Mouse (Mus musculus) frontal cortex, adult 2 months (tissue): ENCODE measurements around the gene Fam118b. TPM values are rescaled to one million over a fixed set of nuclear protein-coding genes. Genes with fewer than 3 reads are reported as not detected.

Source experiments
- DNase-seq, 2 experiments: peaks; one replicate each; pipeline ENCODE4 v3.0.0; 2022; ENCODE audit warnings: low spot score in 1 of 2; ENCODE audit errors: extremely low spot score in 1 of 2
- polyA plus RNA-seq: library from polyadenylated mRNA; depleted of rRNA; stranded (reverse); fragments of >200 nt; gene quantifications from 2 replicates; pipeline ENCODE4 v1.2.3, GENCODE M21; 2012; rRNA removed

Fam118b gene
- polyA plus RNA-seq, 1 experiment = 21.4 TPM

DNA sequence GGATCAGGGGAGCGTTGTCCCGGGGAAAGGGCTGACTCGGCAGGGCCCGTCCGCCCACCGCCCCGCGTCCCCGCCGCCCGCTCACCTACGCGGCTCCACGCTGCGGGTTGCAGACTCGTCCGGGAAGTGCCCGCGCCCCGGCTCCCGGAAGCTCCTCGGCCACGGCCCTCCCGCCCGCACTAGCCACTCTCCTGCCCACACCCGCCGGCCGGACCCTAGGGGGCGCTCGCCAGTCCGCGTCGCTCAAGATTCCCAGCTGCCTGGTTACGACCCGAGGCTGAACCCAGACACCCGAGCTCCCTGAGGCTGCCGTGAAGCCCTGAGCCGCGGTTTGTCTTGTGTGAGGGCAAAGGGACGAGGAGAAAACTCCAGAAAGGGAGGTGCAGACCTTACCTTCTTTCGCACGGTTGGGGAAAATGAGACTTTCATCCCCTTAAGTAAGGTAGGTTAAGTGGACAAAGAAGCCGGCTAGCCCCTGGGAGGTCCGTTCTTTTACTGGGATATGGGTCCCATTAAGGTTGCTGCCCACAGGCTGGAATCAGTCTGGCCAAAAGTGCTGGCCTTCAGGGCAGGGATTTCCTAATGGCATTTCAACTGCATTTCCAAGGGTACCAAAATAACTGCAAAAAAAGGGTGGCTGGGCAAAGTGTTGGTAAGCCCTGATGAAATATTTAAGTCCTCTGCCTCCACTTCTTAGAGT lies 67.7 kb downstream of the Fam118b start, which contains the start of the genes Srpr and Tirap:
Srpr (plus strand) TSS at position 404 of the 700 bp plus-strand sequence.
Tirap (minus strand) TSS at position 520 of the 700 bp plus-strand sequence.
- peak; percentile 49 to 85 for DNase-seq

DNA sequence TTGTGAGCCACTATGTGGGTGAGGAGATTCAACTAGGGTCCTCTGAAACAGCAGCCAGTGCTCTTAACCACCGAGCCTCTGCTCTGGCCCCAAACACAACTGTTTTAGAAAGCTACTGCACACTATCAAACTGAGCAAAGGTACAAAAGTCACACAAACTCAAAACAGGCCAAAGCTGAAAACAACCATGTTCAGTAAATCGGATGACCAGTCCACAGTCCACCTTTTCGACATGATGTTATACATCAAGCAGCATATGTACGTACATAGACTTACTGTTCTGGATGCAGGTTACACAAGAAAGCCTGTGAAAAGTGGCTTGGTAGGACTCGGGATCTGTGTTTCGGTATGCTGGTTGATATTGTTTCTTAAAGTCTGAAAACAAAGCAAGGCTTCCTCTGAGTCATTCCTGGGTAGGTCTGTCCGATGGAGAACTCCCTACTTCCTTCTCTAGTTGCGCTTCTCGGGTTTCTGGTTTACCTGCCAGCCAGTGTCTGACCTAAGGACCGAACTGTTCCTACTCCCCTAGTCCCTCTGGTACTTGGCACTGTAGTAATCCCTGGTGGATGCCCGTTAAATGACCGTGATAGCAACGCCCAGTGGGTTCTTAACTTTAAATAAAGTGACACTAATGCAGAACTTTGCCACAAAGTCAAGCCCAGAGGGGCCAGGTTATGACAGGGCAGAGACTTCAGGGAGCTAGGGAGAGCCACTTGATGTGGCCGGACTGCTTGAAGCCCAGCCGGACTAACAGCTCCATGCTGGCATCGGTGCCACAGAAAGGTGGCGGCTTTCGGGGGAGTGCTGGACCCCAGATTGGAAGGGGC lies 68.4 kb downstream of the Fam118b start:
- no peak for DNase-seq

DNA sequence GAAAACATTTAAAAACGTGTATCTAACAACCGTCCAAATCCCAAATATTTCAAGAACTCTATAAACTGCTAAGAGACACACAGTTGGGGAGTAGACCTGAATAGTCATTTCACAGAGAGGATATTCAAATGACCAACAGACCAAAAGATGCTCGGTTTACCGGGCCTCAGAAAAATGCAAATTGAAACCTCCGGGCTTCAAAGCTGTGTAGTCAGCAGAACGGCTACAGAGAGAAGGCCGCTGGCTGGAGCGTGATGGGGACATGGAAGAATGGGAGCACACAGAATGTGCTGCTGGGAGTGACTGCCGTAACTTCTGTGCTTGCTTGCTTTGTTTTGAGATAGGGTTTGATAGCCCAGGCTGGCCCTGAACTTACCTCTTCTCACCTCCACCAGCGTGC lies 69.3 kb downstream of the Fam118b start:
- DNase-seq = no peak

DNA sequence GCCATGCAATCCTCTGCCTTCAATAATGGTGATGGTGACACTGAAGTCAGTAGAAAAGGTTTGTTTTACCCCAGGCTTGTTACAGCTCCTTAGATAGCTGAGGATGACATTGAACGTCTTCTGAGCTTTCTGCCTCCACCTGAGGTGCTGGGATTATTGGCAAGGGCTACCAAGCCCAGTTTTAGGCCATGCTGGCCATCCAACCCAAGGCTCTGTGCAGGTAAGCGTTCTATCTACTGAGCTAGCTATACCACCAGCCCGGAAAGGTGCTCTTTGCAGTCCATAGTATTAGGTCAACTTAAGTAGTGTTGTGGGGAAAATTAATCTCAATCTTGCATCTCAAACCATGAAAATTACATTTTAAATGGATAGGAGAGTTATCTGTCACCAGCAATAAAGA lies 70.0 kb downstream of the Fam118b start:
- no peak for DNase-seq

DNA sequence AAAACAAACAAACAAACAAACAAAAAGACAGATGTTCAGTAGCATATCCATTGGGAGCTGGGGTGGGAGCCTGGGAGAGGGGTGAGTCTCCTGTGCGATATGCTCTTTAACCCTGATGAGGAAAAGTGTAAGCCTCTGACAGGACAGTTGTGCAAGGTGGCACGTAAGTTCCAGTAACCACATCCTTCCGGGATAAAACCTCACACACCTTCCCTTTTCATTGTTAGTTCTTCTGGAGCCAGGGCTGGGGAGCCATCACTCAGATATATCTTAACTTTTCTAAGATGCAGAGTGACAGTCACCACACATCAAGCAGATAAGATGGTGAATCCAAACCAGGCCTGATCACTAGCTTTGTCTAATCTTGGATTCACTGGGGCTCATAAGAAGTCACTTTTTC lies 73.6 kb downstream of the Fam118b start:
- no peak for DNase-seq

DNA sequence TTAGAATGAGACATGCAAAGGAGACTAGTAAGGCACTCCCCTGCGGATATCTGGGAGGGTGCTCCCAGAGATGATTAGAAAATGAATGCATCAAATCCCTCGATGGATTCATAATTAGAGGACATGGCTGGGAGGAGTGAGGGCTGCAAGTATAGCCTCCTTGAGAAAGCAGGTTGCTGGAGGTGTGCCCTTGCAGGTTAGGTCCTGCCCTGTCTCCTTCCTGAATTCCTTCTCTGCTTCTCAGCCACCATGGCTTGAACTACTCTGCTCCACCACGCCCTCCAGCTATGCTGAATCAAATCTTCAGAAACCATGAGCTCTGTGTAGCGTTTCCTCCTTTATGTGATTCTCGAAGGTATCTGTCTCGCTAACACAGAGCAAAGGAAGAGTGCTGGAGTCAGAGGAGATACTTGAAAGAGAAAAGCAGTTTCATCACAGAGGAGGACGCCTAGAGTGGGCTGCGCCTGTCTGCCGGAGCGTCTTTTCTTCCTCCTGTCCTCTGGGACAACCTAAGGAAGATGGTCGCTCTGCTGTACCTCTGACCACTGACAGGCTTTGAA lies 74.5 kb downstream of the Fam118b start:
- DNase-seq = no peak

DNA sequence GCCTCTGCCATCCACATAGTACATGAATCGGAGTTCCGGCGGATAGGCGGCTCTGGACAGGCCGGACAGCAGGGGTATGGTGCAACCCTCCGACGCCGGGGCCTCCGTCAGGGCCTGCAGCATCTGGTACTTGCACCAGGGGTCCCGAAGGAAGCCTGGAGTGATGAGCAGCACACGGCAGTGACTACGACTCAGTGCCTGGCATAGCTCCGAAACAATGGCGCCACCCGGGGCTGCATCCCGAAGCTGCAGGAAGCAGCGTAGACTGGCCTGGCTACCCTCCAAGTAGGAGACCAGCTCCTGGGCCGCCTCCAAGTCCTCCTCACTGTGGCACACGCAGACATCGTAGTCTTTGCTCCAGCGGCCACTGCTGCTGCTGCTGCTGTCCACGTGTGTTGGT lies 78.9 kb downstream of the Fam118b start:
- DNase-seq = peak in 1 of 2 experiments; percentile 65

DNA sequence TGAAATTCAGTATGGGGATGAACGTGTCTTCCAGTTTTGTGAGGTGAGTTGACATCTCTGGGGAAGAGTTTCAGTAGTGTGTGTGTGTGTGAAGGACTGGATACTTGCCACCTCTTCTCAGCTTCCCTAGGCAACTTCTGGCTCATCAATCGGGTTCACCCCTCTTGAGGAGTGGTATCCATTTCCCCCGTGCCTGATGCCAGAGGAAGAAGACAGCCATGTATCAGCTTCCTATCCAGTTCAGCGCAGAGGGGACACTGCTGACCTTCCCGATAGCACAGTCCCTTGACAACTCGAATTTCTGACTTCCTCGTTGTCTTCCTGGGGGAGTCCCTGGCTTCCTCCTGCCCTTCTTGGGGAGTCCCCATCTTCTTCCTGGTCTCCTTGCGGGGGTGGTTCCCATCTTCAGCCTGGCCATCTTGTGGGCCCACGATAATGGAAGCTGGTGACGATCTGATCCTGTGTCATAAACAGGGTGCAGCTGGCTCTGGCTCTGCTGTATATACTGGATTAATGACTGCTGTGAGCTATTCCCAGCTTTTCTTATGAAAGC lies 80.2 kb downstream of the Fam118b start:
- no peak for DNase-seq

DNA sequence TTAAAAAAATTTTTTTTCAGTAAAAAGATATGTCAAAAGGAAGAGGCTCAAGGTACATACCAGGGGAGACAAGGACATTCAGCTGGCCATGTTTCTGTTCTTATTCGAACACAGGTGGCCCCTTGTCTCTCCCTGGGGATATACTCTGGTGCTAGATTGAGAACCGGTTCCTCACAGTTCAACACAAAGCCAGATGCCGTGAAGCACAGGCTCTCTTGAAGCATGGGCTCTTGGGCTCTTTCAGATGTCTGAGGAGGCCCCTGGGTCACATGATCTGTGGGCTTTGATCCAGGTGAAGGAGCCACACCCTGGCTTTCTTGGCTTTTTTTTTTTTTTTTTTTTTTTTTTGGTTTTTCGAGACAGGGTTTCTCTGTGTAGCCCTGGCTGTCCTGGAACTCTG lies 81.2 kb downstream of the Fam118b start:
- DNase-seq = no peak

DNA sequence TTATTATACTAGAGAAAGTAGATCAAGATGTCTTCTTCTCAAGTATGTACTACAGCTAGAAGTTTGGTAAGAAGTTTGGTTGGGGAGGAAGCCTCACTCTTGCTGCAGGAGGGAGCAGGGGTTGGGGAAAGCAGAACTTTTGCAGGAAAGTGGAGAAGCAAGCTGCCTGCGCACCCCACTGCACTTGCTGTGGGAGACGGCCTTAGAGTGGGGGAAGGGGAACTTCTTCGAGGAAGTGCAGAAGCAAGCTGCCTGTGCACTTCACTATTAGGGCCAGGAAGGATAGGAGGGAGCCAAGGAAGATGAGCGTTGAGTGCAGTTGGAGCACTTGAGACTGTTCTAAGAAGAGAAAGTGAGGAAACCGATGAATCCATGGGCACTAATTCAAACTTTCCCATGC lies 84.2 kb downstream of the Fam118b start:
- DNase-seq = no peak

DNA sequence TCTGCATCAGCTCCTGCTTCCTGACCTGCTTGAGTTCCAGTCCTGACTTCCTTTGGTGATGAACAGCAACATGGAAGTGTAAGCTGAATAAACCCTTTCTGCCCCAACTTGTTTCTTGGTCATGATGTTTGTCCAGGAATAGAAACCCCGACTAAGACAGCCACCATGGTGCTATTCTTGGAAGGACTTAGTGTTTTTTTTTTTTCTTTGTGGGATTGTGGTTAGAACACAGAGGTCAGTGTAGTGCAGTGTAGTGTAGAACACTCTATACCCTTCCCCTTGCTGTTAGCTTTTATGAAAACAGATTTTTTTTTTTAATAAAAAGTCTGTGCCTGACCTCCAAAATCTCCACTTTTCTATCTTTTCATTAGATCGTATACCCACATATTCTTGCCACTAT lies 84.8 kb downstream of the Fam118b start:
- DNase-seq = no peak

DNA sequence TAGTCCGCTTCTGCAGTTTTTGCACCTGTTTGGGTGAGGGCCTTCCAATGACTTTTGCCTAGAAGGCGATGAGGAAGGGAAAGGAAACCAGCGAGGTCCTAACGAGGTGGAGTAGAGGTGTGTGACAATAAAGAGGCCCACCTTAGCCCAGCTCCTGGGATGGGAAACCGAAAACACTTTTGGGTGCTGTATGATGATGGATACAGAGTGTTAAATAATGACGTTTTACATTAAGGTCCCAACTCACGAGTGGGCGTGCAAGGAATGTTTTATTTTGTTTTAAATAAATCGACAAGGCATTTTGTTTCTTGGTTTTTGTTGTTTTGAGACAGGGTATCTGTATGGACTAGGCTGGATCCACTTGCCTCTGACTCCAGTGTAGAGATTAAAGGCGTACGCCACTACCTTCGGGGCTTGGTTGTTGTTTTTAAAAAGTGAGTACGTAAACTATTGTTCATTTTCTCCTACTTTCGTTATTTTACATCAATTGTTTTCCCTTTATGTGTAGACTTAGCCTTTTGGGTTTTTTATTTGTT lies 91.4 kb downstream of the Fam118b start:
- no peak for DNase-seq

DNA sequence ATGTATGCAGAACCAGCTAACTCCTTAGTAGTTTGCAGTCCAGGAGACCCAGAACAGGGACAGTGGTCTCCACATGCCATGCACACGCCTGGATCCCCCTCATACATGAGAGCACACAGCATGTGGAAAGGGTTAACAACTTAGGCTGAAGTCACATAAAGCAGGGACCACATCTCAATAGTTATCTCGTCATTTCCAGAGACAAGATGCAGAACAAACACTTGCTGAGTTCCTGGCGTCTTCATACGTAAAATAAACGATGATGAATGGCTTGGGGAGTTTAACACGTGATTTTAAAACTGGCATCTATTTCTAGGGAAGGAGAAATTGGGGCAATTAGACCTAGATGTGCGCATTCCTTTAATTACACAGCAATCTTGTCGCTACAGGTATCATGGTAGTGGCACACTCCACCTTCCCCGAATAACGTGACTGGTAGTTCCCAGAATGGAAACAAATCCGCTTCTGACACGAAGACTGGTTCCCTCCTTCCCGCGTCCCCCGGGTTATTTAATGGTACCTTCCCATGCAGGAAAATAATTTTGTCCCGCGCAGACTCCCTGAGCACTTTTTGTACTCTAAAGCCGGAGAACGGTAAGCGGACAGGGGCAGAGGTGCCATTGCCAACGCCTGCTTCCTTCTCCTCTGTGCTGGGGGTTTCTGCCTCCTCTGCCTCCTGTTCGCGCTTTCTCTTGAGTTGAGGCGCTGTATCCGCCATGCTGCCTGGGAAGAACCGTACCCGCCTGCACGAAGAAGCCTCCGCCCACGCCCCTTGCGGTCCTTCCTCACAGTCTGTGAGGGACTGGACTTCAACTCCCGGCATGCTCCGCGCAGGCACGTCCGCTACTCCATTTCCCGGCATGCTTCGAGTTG lies 92.1 kb downstream of the Fam118b start, which contains the start of gene Dcps:
Dcps (minus strand) TSS at position 811 of the 873 bp plus-strand sequence.
- DNase-seq = peak; percentile 94 to 98

DNA sequence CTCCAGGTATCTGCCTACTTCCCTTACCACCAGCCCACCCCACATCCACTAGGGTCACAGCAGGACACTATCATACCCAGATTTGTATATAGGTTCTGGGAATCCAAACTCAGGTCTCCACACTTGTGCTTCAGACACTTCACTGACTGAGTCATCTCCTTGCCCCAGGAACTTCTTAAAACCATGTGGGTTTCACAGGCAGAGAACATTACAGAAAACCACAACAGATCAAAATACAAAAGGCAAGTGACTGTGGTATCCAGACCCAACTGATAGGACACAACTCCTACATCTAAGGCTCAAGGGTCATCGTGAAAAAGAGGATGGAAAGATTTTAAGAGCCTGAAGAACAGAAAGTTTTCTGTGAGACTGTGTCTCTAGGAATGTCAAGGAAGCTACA lies 94.3 kb downstream of the Fam118b start:
- no peak for DNase-seq

DNA sequence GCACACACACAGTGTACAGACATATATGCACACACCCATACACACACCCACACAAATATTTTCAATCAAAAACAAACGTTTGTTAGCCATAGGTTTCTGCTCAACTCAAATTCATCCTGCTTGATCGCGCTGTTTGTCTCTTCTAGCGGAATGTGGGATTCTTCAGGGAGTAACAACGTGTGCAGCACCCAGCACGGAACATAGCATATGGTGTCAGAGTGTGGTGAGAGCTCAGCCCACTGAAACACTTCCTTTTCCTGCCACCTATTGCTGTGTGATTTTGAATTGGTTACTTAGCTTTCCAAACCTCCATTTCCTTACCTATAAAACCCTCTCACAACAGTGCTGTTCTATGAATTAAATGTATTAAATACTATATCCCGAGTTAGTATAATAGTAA lies 97.5 kb downstream of the Fam118b start:
- peak in 1 of 2 experiments; percentile 22 for DNase-seq

Other genes starting within 250 kb of the Fam118b start
- gene St3gal4, start 148.5 kb downstream of the Fam118b start, polyA plus RNA-seq = 10.2 and 14.8 TPM in 2 replicates
- 23.6 and 23.9 TPM in 2 replicates for gene Dcps, start 91.7 kb downstream of the Fam118b start, polyA plus RNA-seq
- gene Srpr, start 67.6 kb downstream of the Fam118b start, polyA plus RNA-seq = 43.9 and 48.8 TPM in 2 replicates
- 1.8 and 1.9 TPM in 2 replicates for gene Tirap, start 67.5 kb downstream of the Fam118b start, polyA plus RNA-seq
- gene Foxred1, start 56.8 kb downstream of the Fam118b start, polyA plus RNA-seq = 52.8 and 59.7 TPM in 2 replicates
- gene Rpusd4, start 60 bp upstream of the Fam118b start, polyA plus RNA-seq = 10.0 and 10.8 TPM in 2 replicates
- gene Cdon, start 153.3 kb upstream of the Fam118b start, polyA plus RNA-seq = 5.6 and 7.3 TPM in 2 replicates